Mouse (Mus musculus) heart, embryonic 10.5 days (tissue): ENCODE results near the gene Thap11. TPM values are rescaled to one million over a fixed set of nuclear protein-coding genes. Genes with fewer than 3 reads are reported as not detected.

Experiments used
- DNase-seq: peaks from one replicate; pipeline ENCODE4 v3.0.0-alpha.2; 2017; ENCODE audit warnings: low spot score
- H3K27ac ChIP-seq: fragments of 300-500 bp; sonication (generic); 2 replicates; pipeline ENCODE4 v1.5.1; 2016; ENCODE audit warnings: mild to moderate bottlenecking
- H3K27me3 ChIP-seq: fragments of 300-500 bp; sonication (generic); 2 replicates; pipeline ENCODE4 v1.6.1; 2016; ENCODE audit warnings: mild to moderate bottlenecking; ENCODE audit not compliant: poor library complexity, insufficient read depth, severe bottlenecking
- H3K36me3 ChIP-seq: fragments of 300-500 bp; sonication (generic); 2 replicates; pipeline ENCODE4 v1.6.1; 2016; ENCODE audit warnings: mild to moderate bottlenecking, moderate library complexity
- H3K4me1 ChIP-seq: fragments of 300-500 bp; sonication (generic); 2 replicates; pipeline ENCODE4 v1.6.1; 2016; ENCODE audit warnings: mild to moderate bottlenecking
- H3K4me3 ChIP-seq: fragments of 300-500 bp; sonication (generic); 2 replicates; pipeline ENCODE4 v1.5.1; 2016; ENCODE audit warnings: mild to moderate bottlenecking, moderate library complexity
- H3K9me3 ChIP-seq: fragments of 300-500 bp; sonication (generic); 2 replicates; pipeline ENCODE4 v1.6.1; 2016; ENCODE audit warnings: mild to moderate bottlenecking, moderate library complexity
- WGBS: fragments of 180-500 bp; shearing (Covaris S2); methylation state at CpG from one replicate; pipeline ENCODE4 v1.1.7; 2016; 5-methylcytosine and 5-hydroxymethylcytosine counted together
- polyA plus RNA-seq: library from polyadenylated mRNA; unstranded; fragments of >200 nt; fragmentation: Nextera tagmentation; extraction: Ambion mirVana; gene quantifications from 2 replicates; pipeline ENCODE4 v1.2.1, GENCODE M21; 2016

Gene Thap11
- polyA plus RNA-seq, 1 experiment from 2014 or later: 74.0 TPM

- peaks cover 78% of the 10 kb centered on the region for H3K36me3 ChIP-seq
These were observed 35.9 kb downstream of the Thap11 start for GRCm38 (mm10) chr8:105890870-105891269.

GRCm38 (mm10) chr8:105892432-105892831, 37.5 kb downstream of the Thap11 start:
- no peak for DNase-seq
- no peak overlapping the region for H3K4me3 ChIP-seq
- peaks cover 62% of the 10 kb centered on the region for H3K36me3 ChIP-seq
- H3K4me1 ChIP-seq: peaks cover 11% of the 10 kb centered on the region; the same call in 1 of the 2 replicates
- H3K27me3 ChIP-seq: no peaks in the 10 kb centered on the region
- no peaks in the 10 kb centered on the region for H3K9me3 ChIP-seq
- no peak overlapping the region for H3K27ac ChIP-seq
- 86% methylated on average over 6 of the region's 6 CpGs for WGBS

More at GRCm38 (mm10) chr8:105890870-105891269, 35.9 kb downstream of the Thap11 start:
- no peak overlapping the region for H3K4me3 ChIP-seq
- no peak overlapping the region for H3K27ac ChIP-seq
- H3K9me3 ChIP-seq: no peaks in the 10 kb centered on the region
- 93% methylated on average over 6 of the region's 6 CpGs for WGBS
- H3K27me3 ChIP-seq: no peaks in the 10 kb centered on the region
- no peak for DNase-seq
- peaks cover 11% of the 10 kb centered on the region; the same call in 1 of the 2 replicates for H3K4me1 ChIP-seq

GRCm38 (mm10) chr8:105893339-105893738, 38.4 kb downstream of the Thap11 start, which contains the start of gene Nrn1l:
Gene Nrn1l (plus strand): TSS chr8:105893567.
- Histone ChIP-seq H3K27ac (0 out of 2 replicates have a peak within 1 kb of the TSS, but pooled peaks have one; percentile 17), H3K36me3 (peaks cover 53% of the 10 kb centered on the region), H3K4me3 (peak within 1 kb of the TSS; percentile 20; the same call in 1 of the 2 replicates), H3K27me3 (no peaks in the 10 kb centered on the region), H3K9me3 (no peaks in the 10 kb centered on the region), H3K4me1 (peaks cover 11% of the 10 kb centered on the region; the same call in 1 of the 2 replicates)
- DNase-seq: peak; percentile 84
- 8% methylated on average over 11 of the region's 11 CpGs for WGBS

GRCm38 (mm10) chr8:105897801-105898480, 43.0 kb downstream of the Thap11 start:
- Histone ChIP-seq H3K36me3 (peaks cover 8% of the 10 kb centered on the region), H3K27ac (no peak overlapping the region), H3K9me3 (no peaks in the 10 kb centered on the region), H3K4me3 (no peak overlapping the region), H3K4me1 (peaks cover 20% of the 10 kb centered on the region), H3K27me3 (no peaks in the 10 kb centered on the region)
- DNase-seq: no peak
- WGBS: 77% methylated on average over 9 of the region's 9 CpGs

- Histone ChIP-seq H3K4me1 (peaks cover 12% of the 10 kb centered on the region), H3K27ac (peak within 1 kb of the TSS; percentile 97), H3K36me3 (no peaks in the 10 kb centered on the region), H3K4me3 (peak within 1 kb of the TSS; percentile 91), H3K9me3 (no peaks in the 10 kb centered on the region), H3K27me3 (no peaks in the 10 kb centered on the region)
- peak; percentile 97 for DNase-seq
- WGBS: under 1% methylated on average over 68 of the region's 68 CpGs
These were observed 45.4 kb downstream of the Thap11 start, which contains the start of gene Pskh1 for GRCm38 (mm10) chr8:105900180-105900940. Gene Pskh1 (plus strand): TSS chr8:105900441.

- no peaks in the 10 kb centered on the region for H3K36me3 ChIP-seq
- peak overlapping the region; percentile 97 for H3K27ac ChIP-seq
- DNase-seq: no peak
- H3K9me3 ChIP-seq: no peaks in the 10 kb centered on the region
- peaks cover 12% of the 10 kb centered on the region for H3K4me1 ChIP-seq
- H3K27me3 ChIP-seq: no peaks in the 10 kb centered on the region
- WGBS: 30% methylated on average over 16 of the region's 16 CpGs
- H3K4me3 ChIP-seq: peak overlapping the region; percentile 91
These were observed 46.1 kb downstream of the Thap11 start for GRCm38 (mm10) chr8:105900941-105901616.

Other genes starting within 250 kb of the Thap11 start
- 34.8 and 37.3 TPM in 2 replicates for gene Ripor1, start 249.9 kb upstream of the Thap11 start, polyA plus RNA-seq
- gene Ctcf, start 218.6 kb upstream of the Thap11 start, polyA plus RNA-seq: 70.3 and 103 TPM in 2 replicates
- gene Agrp, start 217.7 kb upstream of the Thap11 start, polyA plus RNA-seq: 0.31 and 0.35 TPM in 2 replicates
- gene Carmil2, start 168.9 kb upstream of the Thap11 start, polyA plus RNA-seq: 0.31 and 0.63 TPM in 2 replicates
- gene Acd, start 154.0 kb upstream of the Thap11 start, polyA plus RNA-seq: 46.6 and 52.9 TPM in 2 replicates
- 12.8 and 14.1 TPM in 2 replicates for gene Pard6a, start 154.0 kb upstream of the Thap11 start, polyA plus RNA-seq
- gene 4933405L10Rik, start 147.5 kb upstream of the Thap11 start, polyA plus RNA-seq: not detected in 2 replicates
- gene Enkd1, start 146.9 kb upstream of the Thap11 start, polyA plus RNA-seq: 18.7 and 28.8 TPM in 2 replicates
- gene Gfod2, start 96.5 kb upstream of the Thap11 start, polyA plus RNA-seq: 13.1 and 18.2 TPM in 2 replicates
- 8.6 and 10.4 TPM in 2 replicates for gene Ranbp10, start 27.8 kb upstream of the Thap11 start, polyA plus RNA-seq
- gene Tsnaxip1, start 27.4 kb upstream of the Thap11 start, polyA plus RNA-seq: 0.06 TPM in 2 replicates
- 46.5 and 55.2 TPM in 2 replicates for gene Cenpt, start 1.9 kb upstream of the Thap11 start, polyA plus RNA-seq
- 274 and 314 TPM in 2 replicates for gene Nutf2, start 5.4 kb downstream of the Thap11 start, polyA plus RNA-seq
- gene Edc4, start 25.7 kb downstream of the Thap11 start, polyA plus RNA-seq: 50.2 and 52.6 TPM in 2 replicates
- gene Nrn1l, start 38.4 kb downstream of the Thap11 start, polyA plus RNA-seq: 0.43 and 0.46 TPM in 2 replicates
- 30.3 and 30.4 TPM in 2 replicates for gene Pskh1, start 45.3 kb downstream of the Thap11 start, polyA plus RNA-seq
- gene Ctrl, start 78.7 kb downstream of the Thap11 start, polyA plus RNA-seq: 1.9 and 2.6 TPM in 2 replicates
- 70.7 and 75.4 TPM in 2 replicates for gene Psmb10, start 83.3 kb downstream of the Thap11 start, polyA plus RNA-seq
- gene Lcat, start 88.2 kb downstream of the Thap11 start, polyA plus RNA-seq: 1.7 and 7.9 TPM in 2 replicates
- 45.1 and 56.1 TPM in 2 replicates for gene Slc12a4, start 111.0 kb downstream of the Thap11 start, polyA plus RNA-seq
- gene Dpep3, start 124.3 kb downstream of the Thap11 start, polyA plus RNA-seq: not detected in 2 replicates
- 19.7 and 19.8 TPM in 2 replicates for gene Dus2, start 136.2 kb downstream of the Thap11 start, polyA plus RNA-seq
- gene Dpep2nb, start 150.8 kb downstream of the Thap11 start, polyA plus RNA-seq: 0.31 TPM in 1 of 2 replicates, not detected in the other
- 16.1 and 18.7 TPM in 2 replicates for gene Ddx28, start 156.8 kb downstream of the Thap11 start, polyA plus RNA-seq
- gene Nfatc3, start 203.7 kb downstream of the Thap11 start, polyA plus RNA-seq: 4.9 and 6.5 TPM in 2 replicates